Mouse (Mus musculus) myocyte (in vitro differentiated cells): ENCODE measurements at regions not wholly inside any gene's neighbourhood (a gene's known extent, or its start where the extent isn't known, plus 50 kb on each side); places are given as distances from the start of the nearest gene placed in this dataset.
"Not testable (repeated sequence)": the region's sequence is repeated elsewhere in the genome, so short reads cannot be mapped to it uniquely, and the experiment has no call there.

ENCODE experiments used
- CEBPB ChIP-seq: IDR thresholded peaks from 2 replicates; pipeline ENCODE4 v1.6.1; 2011; ENCODE audit warnings: mild to moderate bottlenecking, moderate library complexity; ENCODE audit not compliant: poor library complexity, insufficient read depth, severe bottlenecking
- E2F4 ChIP-seq: IDR thresholded peaks from one replicate; pipeline ENCODE4 v1.6.1; 2011; ENCODE audit warnings: mild to moderate bottlenecking, control low read depth, moderate library complexity; ENCODE audit not compliant: insufficient read depth
- MAX ChIP-seq: IDR thresholded peaks from one replicate; pipeline ENCODE4 v1.6.1; 2011; ENCODE audit warnings: low read depth, mild to moderate bottlenecking, control low read depth
- MYOD1 ChIP-seq, 3 experiments: IDR thresholded peaks; one replicate each; pipeline ENCODE4 v1.6.1; 2011; ENCODE audit warnings: control low read depth in 2 of 3, low read depth in 2 of 3, mild to moderate bottlenecking in 2 of 3, moderate library complexity in 1 of 3; ENCODE audit not compliant: insufficient read length in 2 of 3, control insufficient read depth in 1 of 3
- MYOG ChIP-seq, 3 experiments: IDR thresholded peaks; one replicate each; pipeline ENCODE4 v1.6.1; 2011; ENCODE audit warnings: control low read depth in 2 of 3, low read depth in 2 of 3, mild to moderate bottlenecking in 2 of 3; ENCODE audit not compliant: insufficient read length in 2 of 3, control insufficient read depth in 1 of 3, insufficient read depth in 1 of 3
- POLR2A ChIP-seq: IDR thresholded peaks from one replicate; pipeline ENCODE4 v1.6.1; 2011; ENCODE audit warnings: low read depth, mild to moderate bottlenecking, control low read depth, moderate library complexity; ENCODE audit not compliant: insufficient read length
- POLR2AphosphoS2 ChIP-seq: IDR thresholded peaks from one replicate; pipeline ENCODE4 v1.6.1; 2011; ENCODE audit warnings: low read depth, control low read depth; ENCODE audit not compliant: insufficient read length
- REST ChIP-seq: IDR thresholded peaks from one replicate; pipeline ENCODE4 v1.6.1; 2011; ENCODE audit warnings: mild to moderate bottlenecking, control low read depth, moderate library complexity; ENCODE audit not compliant: insufficient read depth, insufficient read length
- SRF ChIP-seq: IDR thresholded peaks from one replicate; pipeline ENCODE4 v1.6.1; 2011; ENCODE audit warnings: low read depth; ENCODE audit not compliant: control insufficient read depth, insufficient read length
- TCF12 ChIP-seq: IDR thresholded peaks from one replicate; pipeline ENCODE4 v1.6.1; 2011; ENCODE audit warnings: mild to moderate bottlenecking, control low read depth; ENCODE audit not compliant: poor library complexity, insufficient read depth, severe bottlenecking
- TCF3 ChIP-seq: IDR thresholded peaks from one replicate; pipeline ENCODE4 v1.6.1; 2011; ENCODE audit warnings: low read depth, control low read depth; ENCODE audit not compliant: insufficient read length
- USF1 ChIP-seq: IDR thresholded peaks from one replicate; pipeline ENCODE4 v1.6.1; 2011; ENCODE audit warnings: low read depth, mild to moderate bottlenecking, control low read depth, moderate library complexity

- not testable (repeated sequence) for TF ChIP-seq E2F4; MAX; POLR2A; USF1; TCF12; REST; SRF; POLR2AphosphoS2; MYOD1 (IDR thresholded peaks at IDR 0.05; ENCODE audit: control insufficient read depth in 1 of 3, insufficient read length in 2 of 3, low read depth in 2 of 3); TCF3; MYOG (IDR thresholded peaks at IDR 0.05; ENCODE audit: control insufficient read depth in 1 of 3, insufficient read depth in 1 of 3, insufficient read length in 2 of 3, low read depth in 2 of 3); CEBPB
These were observed 712.3 kb downstream of the Dad1 start for GRCm38 (mm10) chr14:53541640-53542039.
